Mouse (Mus musculus): ENCODE measurements around the gene Tent2.

GRCm38 (mm10) chr13:93137098-93137497, 55.1 kb downstream of the Tent2 start:
- TF ChIP-seq CTCF (IDR thresholded peaks at IDR 0.05; ENCODE audit: control insufficient read depth, insufficient read depth, insufficient replicate concordance, low read depth, low read length) (no peak), POLR2A (IDR thresholded peaks at IDR 0.05; ENCODE audit: control insufficient read depth, low read depth, low read length) (no peak)

Measured in testis, adult 2 months (tissue).